Mouse (Mus musculus) hindbrain, embryonic 16.5 days (tissue): ENCODE measurements around the gene H3f3a. TPM values are rescaled to one million over a fixed set of nuclear protein-coding genes. Genes with fewer than 3 reads are reported as not detected.
A peak's percentile ranks its signal among the peaks of the same experiment; 100 is the strongest.

Experiments used
- ATAC-seq: fragments of 200-750 bp; cut with Nextera tagmentation; 2 replicates; pipeline ENCODE4 v1.8.0; 2017; ENCODE audit warnings: moderate TSS enrichment, moderate library complexity
- H3K27ac ChIP-seq: fragments of 300-500 bp; sonication (generic); 2 replicates; pipeline ENCODE4 v1.5.1; 2014; ENCODE audit warnings: low read depth, mild to moderate bottlenecking, control low read depth, low read length, moderate library complexity
- H3K27me3 ChIP-seq: fragments of 300-500 bp; sonication (generic); replicated peaks from 2 replicates; pipeline ENCODE4 v1.6.1; 2014; ENCODE audit warnings: low read length; ENCODE audit not compliant: control insufficient read depth, insufficient read depth
- H3K36me3 ChIP-seq: fragments of 300-500 bp; sonication (generic); 2 replicates; pipeline ENCODE4 v1.6.1; 2014; ENCODE audit warnings: mild to moderate bottlenecking, low read length, moderate library complexity, mixed read lengths; ENCODE audit not compliant: control insufficient read depth, insufficient read depth
- H3K4me1 ChIP-seq: fragments of 300-500 bp; sonication (generic); 2 replicates; pipeline ENCODE4 v1.6.1; 2014; ENCODE audit warnings: low read depth, low read length; ENCODE audit not compliant: control insufficient read depth, insufficient read depth
- H3K4me2 ChIP-seq: fragments of 300-500 bp; sonication (generic); 2 replicates; pipeline ENCODE4 v1.6.1; 2014; ENCODE audit warnings: mild to moderate bottlenecking, low read length, control low read depth, moderate library complexity
- H3K4me3 ChIP-seq: fragments of 300-500 bp; sonication (generic); 2 replicates; pipeline ENCODE4 v1.5.1; 2014; ENCODE audit warnings: mild to moderate bottlenecking, low read length, control low read depth, moderate library complexity
- H3K9ac ChIP-seq: fragments of 300-500 bp; sonication (generic); 2 replicates; pipeline ENCODE4 v1.6.1; 2014; ENCODE audit warnings: low read depth, mild to moderate bottlenecking, control low read depth, low read length, moderate library complexity
- H3K9me3 ChIP-seq: fragments of 300-500 bp; sonication (generic); 2 replicates; pipeline ENCODE4 v1.6.1; 2014; ENCODE audit warnings: mild to moderate bottlenecking, low read length, moderate library complexity; ENCODE audit not compliant: control insufficient read depth
- WGBS: fragments of 180-500 bp; shearing (Covaris S2); extraction: QIAGEN DNeasy Blood & Tissue Kit; methylation state at CpG from one replicate; pipeline ENCODE4 v1.1.7; 2014; 5-methylcytosine and 5-hydroxymethylcytosine counted together
- polyA plus RNA-seq: library from polyadenylated mRNA; unstranded; fragments of >200 nt; fragmentation: Nextera tagmentation; extraction: Ambion mirVana; gene quantifications from 2 replicates; pipeline ENCODE4 v1.2.1, GENCODE M21; 2015

H3f3a gene
- polyA plus RNA-seq, 1 experiment from 2014 or later: 2,228 TPM

DNA sequence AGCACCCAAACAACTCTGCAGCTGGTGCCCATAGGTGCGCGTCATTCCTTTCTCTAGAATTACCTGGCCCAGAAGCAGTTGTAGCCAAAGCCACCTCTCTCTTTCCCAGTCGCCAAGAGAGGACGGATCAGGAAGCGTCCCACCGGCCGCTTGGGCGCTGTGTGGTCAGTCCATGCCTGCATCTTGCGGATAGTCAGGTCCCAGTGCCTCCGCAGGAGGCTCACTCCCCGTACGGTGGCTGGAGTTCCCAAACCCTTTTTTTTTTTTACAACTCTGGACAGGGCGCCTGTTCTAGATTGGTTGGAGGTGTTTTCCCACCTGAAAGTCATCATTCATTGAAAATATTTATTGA is 35.4 kb downstream of the H3f3a start:
- no peaks in the 10 kb centered on the region for H3K36me3 ChIP-seq
- peak; percentile 55 for ATAC-seq
- peak overlapping the region; percentile 99 for H3K4me2 ChIP-seq
- no peaks in the 10 kb centered on the region for H3K27me3 ChIP-seq
- H3K4me3 ChIP-seq: peak overlapping the region; percentile 76
- H3K9ac ChIP-seq: peak overlapping the region; percentile 89
- H3K4me1 ChIP-seq: peaks cover 10% of the 10 kb centered on the region
- WGBS: under 1% methylated on average over 13 of the region's 13 CpGs
- H3K27ac ChIP-seq: peak overlapping the region; percentile 29; the same call in 1 of the 2 replicates
- H3K9me3 ChIP-seq: no peaks in the 10 kb centered on the region

DNA sequence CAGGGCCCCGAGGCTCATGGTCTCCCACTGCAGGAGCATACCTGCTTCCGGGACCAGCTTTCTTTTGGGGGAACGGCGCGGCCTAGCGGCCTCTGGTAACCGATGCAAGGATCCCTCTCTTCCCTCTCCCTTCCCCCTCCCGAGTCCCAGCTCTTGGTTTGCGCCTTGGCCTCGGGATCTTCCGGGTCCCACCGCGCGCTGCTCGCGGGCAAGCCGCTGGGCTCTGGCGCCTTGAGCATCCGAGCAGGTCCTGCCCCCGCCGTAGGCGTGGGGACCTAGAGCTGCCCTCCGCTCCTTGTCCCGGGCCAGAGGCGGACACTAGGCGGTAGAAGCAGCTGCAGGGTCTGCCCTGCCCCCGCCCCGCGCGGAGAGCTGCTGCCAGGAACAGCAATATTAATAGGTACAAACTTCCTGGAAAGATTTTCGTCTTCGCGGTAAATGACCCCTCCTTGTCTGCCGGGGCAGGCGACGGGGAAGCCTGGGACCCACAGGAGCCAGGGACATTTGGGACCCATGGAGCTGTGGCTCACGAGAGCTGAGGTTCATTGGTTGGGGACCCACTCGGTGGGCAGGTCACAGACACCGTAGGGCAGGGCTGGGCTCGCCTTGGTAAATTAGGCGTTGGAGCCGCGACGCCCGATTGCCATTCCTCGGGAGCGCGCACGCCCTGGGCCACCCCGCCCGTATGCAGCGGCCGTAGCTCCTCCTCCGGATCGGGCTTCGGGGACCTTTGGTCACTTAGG is 35.9 kb downstream of the H3f3a start:
- 0% methylated on average over 56 of the region's 56 CpGs for WGBS

DNA sequence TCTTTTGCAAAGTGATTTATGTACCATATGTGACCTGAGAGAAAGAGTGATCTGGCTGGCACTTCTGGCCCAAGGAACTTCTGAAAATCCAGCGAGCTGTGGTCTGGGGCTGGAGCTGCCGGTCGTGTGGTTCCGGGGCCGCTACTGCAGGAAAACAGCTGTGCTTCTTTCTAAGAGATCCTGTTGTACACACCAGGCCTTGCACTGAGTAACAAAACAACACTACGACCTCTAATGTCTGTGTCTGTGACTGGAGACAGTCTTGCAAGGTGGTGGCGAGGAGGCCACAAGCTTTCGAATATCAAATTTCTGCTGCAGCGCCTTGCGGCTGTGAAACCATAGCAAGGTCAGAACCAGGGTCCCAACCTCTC is 36.5 kb downstream of the H3f3a start:
- peak; percentile 35 for ATAC-seq
- 4% methylated on average over 10 of the region's 10 CpGs for WGBS
- Histone ChIP-seq H3K9me3 (no peaks in the 10 kb centered on the region), H3K4me3 (peak overlapping the region; percentile 76), H3K9ac (peak overlapping the region; percentile 89), H3K27me3 (no peaks in the 10 kb centered on the region), H3K36me3 (no peaks in the 10 kb centered on the region), H3K27ac (peak overlapping the region; percentile 88), H3K4me1 (peaks cover 10% of the 10 kb centered on the region), H3K4me2 (peak overlapping the region; percentile 99)

More for the DNA sequence above, 35.9 kb downstream of the H3f3a start:
- ATAC-seq: peak; percentile 86
- Histone ChIP-seq H3K27me3 (no peaks in the 10 kb centered on the region), H3K4me1 (peaks cover 10% of the 10 kb centered on the region), H3K9ac (peak overlapping the region; percentile 89), H3K4me2 (peak overlapping the region; percentile 99), H3K36me3 (no peaks in the 10 kb centered on the region), H3K9me3 (no peaks in the 10 kb centered on the region), H3K27ac (peak overlapping the region; percentile 88), H3K4me3 (peak overlapping the region; percentile 76)

DNA sequence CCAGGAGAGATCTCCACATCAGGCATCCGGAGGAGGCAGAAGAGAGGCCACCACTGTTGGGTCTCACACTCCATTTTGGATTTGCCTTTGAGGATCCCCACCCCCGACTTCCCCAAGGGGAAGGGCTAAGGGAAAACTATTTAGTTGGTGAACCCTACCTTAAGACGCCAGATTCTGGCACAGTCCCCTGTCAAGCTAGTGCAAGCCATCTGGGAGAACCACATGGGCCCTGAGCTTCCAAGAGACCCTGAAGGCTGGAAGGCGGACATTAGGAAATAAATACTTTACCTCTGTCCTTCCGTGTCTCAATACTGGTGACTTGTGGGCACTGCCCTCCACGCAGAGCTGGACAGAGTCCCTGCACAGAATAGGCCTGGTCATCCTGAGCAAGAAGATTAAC is 37.2 kb downstream of the H3f3a start:
- no peak overlapping the region for H3K4me3 ChIP-seq
- H3K4me1 ChIP-seq: peaks cover 10% of the 10 kb centered on the region
- H3K27me3 ChIP-seq: no peaks in the 10 kb centered on the region
- H3K36me3 ChIP-seq: no peaks in the 10 kb centered on the region
- ATAC-seq: no peak
- 0 out of 2 replicates have a peak overlapping the region, but pooled peaks have one; percentile 30 for H3K9ac ChIP-seq
- H3K4me2 ChIP-seq: no peak overlapping the region
- no peak overlapping the region for H3K27ac ChIP-seq
- no peaks in the 10 kb centered on the region for H3K9me3 ChIP-seq
- 85% methylated on average over 6 of the region's 6 CpGs for WGBS

DNA sequence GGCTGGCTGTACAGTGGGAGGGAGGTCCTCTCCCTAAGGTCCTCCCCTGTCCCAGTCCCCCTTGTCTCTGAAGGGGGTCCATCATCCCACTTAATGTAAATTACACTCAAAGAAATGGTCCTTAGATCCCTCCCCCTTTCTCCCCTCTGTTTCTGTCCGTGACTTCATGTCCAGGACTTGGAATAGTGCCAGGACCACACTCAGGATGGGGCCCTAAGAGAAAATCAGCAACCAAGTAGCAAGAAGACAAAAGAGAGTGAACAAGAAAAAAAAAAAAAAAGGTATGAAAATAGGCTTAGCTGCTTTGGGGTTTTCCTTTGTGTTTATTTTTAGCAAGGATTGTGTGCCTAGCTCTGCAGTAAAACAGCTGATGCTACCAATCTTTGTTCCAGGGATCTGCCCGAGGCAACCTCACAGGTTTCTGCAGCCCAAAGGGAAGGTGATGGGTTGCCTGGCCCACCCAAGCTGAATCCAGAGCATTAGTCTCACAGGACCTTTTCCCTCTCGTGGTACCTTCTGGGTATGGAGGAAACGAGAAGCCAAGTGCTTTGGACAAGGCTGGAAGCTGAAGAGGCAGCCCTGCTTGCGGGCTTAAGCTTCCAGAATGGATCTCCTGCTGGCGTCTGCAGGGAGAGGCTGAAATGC is 37.8 kb downstream of the H3f3a start:
- H3K9me3 ChIP-seq: no peaks in the 10 kb centered on the region
- H3K27me3 ChIP-seq: no peaks in the 10 kb centered on the region
- H3K27ac ChIP-seq: 0 out of 2 replicates have a peak overlapping the region, but pooled peaks have one; percentile 24
- H3K9ac ChIP-seq: peak overlapping the region; percentile 30; the same call in 1 of the 2 replicates
- no peaks in the 10 kb centered on the region for H3K36me3 ChIP-seq
- H3K4me1 ChIP-seq: peaks cover 10% of the 10 kb centered on the region
- ATAC-seq: no peak
- no peak overlapping the region for H3K4me3 ChIP-seq
- WGBS: 57% methylated on average over 6 of the region's 6 CpGs
- no peak overlapping the region for H3K4me2 ChIP-seq

DNA sequence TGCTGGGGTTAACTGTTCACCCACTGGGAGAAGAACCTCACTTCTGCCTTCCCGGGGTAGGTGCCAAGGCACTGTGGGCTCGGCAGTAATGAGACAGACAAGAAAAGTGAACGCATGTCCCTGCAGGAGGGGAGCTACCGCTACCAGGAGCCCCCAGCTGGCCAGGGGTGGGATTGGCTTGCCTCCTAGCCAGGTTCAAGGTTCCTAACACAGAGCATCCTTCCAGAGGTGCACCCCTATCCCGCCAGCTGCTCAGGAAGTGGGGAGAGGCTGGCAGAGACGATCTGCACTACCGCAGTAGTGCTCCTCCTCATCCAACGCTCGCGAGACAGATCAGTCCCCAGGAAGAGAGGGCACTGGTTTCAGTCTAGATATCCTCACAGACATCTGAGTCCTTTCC is 38.4 kb downstream of the H3f3a start:
- peaks cover 10% of the 10 kb centered on the region for H3K4me1 ChIP-seq
- ATAC-seq: no peak
- H3K9ac ChIP-seq: no peak overlapping the region
- no peak overlapping the region for H3K4me2 ChIP-seq
- H3K36me3 ChIP-seq: no peaks in the 10 kb centered on the region
- no peaks in the 10 kb centered on the region for H3K9me3 ChIP-seq
- H3K4me3 ChIP-seq: no peak overlapping the region
- H3K27me3 ChIP-seq: no peaks in the 10 kb centered on the region
- WGBS: 87% methylated on average over 10 of the region's 10 CpGs
- no peak overlapping the region for H3K27ac ChIP-seq

DNA sequence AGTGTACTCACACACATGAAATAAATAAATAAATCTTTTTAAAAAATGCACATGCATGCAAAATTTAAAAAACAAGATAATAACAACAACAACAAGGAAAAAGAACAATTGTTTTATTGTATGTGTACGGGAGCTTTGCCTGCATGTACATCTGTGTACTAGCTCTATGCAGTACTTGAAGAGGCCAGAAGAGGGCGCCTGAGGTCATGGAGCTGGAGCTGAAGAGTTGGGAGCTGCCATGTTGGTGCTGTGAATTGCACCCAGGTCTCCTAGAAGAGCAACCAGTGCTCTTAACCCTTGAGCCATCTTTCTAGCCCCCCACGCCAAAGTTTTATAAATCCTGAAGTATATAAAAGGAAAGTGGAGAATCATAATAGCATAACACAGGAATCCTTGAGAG is 39.1 kb downstream of the H3f3a start:
- no peak for ATAC-seq
- 63% methylated on average over 3 of the region's 3 CpGs for WGBS
- no peak overlapping the region for H3K9ac ChIP-seq
- H3K4me3 ChIP-seq: no peak overlapping the region
- H3K9me3 ChIP-seq: no peaks in the 10 kb centered on the region
- H3K27ac ChIP-seq: no peak overlapping the region
- H3K4me1 ChIP-seq: peaks cover 10% of the 10 kb centered on the region
- no peaks in the 10 kb centered on the region for H3K27me3 ChIP-seq
- no peak overlapping the region for H3K4me2 ChIP-seq
- no peaks in the 10 kb centered on the region for H3K36me3 ChIP-seq

DNA sequence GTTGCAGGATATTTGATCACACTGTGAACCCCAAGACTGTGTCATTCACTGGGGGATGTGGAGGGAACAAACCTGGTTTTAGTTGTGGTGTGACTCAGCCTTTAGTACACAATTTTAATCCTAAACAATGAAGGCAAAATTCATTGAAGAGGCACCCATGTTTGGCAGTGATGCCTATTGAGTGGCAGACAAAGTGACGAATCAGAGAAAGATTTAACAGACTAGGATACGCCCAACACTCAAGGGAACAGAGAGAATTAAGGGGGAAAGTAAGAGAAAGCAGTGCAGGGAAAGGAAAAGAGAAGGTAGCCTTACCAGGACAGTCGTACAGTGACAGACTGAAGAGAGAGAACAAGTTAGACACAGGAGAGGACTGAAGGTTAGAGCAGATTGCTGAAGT is 41.5 kb downstream of the H3f3a start:
- no peaks in the 10 kb centered on the region for H3K9me3 ChIP-seq
- H3K9ac ChIP-seq: no peak overlapping the region
- H3K27ac ChIP-seq: no peak overlapping the region
- H3K4me3 ChIP-seq: no peak overlapping the region
- H3K4me2 ChIP-seq: no peak overlapping the region
- 86% methylated on average over 3 of the region's 3 CpGs for WGBS
- H3K4me1 ChIP-seq: peaks cover 8% of the 10 kb centered on the region
- no peaks in the 10 kb centered on the region for H3K27me3 ChIP-seq
- ATAC-seq: no peak
- no peaks in the 10 kb centered on the region for H3K36me3 ChIP-seq

DNA sequence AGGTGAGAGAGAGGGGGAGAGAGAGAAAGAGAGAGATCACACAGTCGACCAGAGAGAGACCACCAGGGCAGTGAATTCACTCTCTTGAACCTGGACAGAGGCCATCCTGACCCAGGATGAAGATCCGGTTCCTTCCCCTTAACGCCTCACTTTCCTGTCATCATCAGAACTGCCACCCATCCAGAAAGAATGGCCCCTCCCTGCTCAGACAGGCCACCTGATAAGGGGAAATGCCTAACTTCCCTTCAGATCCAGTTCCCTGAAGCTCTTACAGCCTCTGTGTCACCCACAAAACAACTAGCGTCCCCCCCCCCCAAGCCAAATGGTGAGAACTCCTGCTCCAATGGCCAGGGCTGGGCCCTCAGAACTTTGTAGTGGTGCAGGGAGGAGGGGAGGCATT is 42.0 kb downstream of the H3f3a start:
- 71% methylated on average over 4 of the region's 4 CpGs for WGBS
- H3K27ac ChIP-seq: no peak overlapping the region
- no peak overlapping the region for H3K9ac ChIP-seq
- H3K36me3 ChIP-seq: no peaks in the 10 kb centered on the region
- H3K27me3 ChIP-seq: no peaks in the 10 kb centered on the region
- H3K9me3 ChIP-seq: no peaks in the 10 kb centered on the region
- no peak overlapping the region for H3K4me2 ChIP-seq
- no peak overlapping the region for H3K4me3 ChIP-seq
- no peak for ATAC-seq
- H3K4me1 ChIP-seq: peaks cover 7% of the 10 kb centered on the region
